Mouse (Mus musculus) heart, adult 2 months (tissue): ENCODE data around the gene Nxpe4. TPM values are rescaled to one million over a fixed set of nuclear protein-coding genes. Genes with fewer than 3 reads are reported as not detected.

Experiments used
- DNase-seq, 2 experiments: peaks; one replicate each; pipeline ENCODE4 v3.0.0; 2021
- H3K27ac ChIP-seq: fragments of 200-600 bp; 2 replicates; pipeline ENCODE4 v1.8.1; 2022
- H3K27me3 ChIP-seq: fragments of 200-500 bp; 2 replicates; pipeline ENCODE4 v1.6.1; 2012; ENCODE audit warnings: mild to moderate bottlenecking, low read length, inconsistent platforms, mixed read lengths; ENCODE audit not compliant: control insufficient read depth, insufficient read depth
- H3K36me3 ChIP-seq: fragments of 200-500 bp; 2 replicates; pipeline ENCODE4 v1.6.1; 2012; ENCODE audit warnings: low read length, inconsistent platforms; ENCODE audit not compliant: control insufficient read depth, insufficient read depth
- H3K4me1 ChIP-seq: fragments of 200-500 bp; 2 replicates; pipeline ENCODE4 v1.6.1; 2011; ENCODE audit warnings: low read length; ENCODE audit not compliant: control insufficient read depth, insufficient read depth
- H3K4me3 ChIP-seq: fragments of 200-600 bp; 2 replicates; pipeline ENCODE4 v1.8.1; 2022
- H3K79me2 ChIP-seq: fragments of 200-500 bp; replicated peaks from 2 replicates; pipeline ENCODE4 v1.6.1; 2012; ENCODE audit warnings: mild to moderate bottlenecking, inconsistent platforms, low read length, moderate library complexity, mixed read lengths; ENCODE audit not compliant: control insufficient read depth, insufficient read depth
- H3K9ac ChIP-seq: fragments of 200-500 bp; 2 replicates; pipeline ENCODE4 v1.6.1; 2012; ENCODE audit warnings: low read depth, mild to moderate bottlenecking, control low read depth, inconsistent platforms, low read length, mixed read lengths
- CTCF ChIP-seq: fragments of 200-600 bp; IDR thresholded peaks from 2 replicates; pipeline ENCODE4 v1.8.1; 2022; ENCODE audit warnings: antibody characterized with exemption, mild to moderate bottlenecking, moderate library complexity
- EP300 ChIP-seq: fragments of 200-500 bp; IDR thresholded peaks from 2 replicates; pipeline ENCODE4 v1.6.1; 2011; ENCODE audit warnings: low read depth, low read length, control low read depth; ENCODE audit not compliant: insufficient read depth
- POLR2A ChIP-seq: fragments of 200-500 bp; IDR thresholded peaks from 2 replicates; pipeline ENCODE4 v1.6.1; 2011; ENCODE audit warnings: mild to moderate bottlenecking, low read depth, low read length, control low read depth; ENCODE audit not compliant: insufficient read depth
- WGBS: fragments of 180-500 bp; shearing (Covaris S2); methylation state at CpG from one replicate; pipeline ENCODE4 v1.1.7; 2018; 5-methylcytosine and 5-hydroxymethylcytosine counted together
- intact Hi-C: fragments of 180-260 bp; cut with DNase I; formaldehyde crosslinking; loops from one replicate; pipeline ENCODE4 v1.15.1; 2025
- polyA plus RNA-seq: library from polyadenylated mRNA; depleted of rRNA; stranded (reverse); fragments of >200 nt; gene quantifications from 2 replicates; pipeline ENCODE4 v1.2.3, GENCODE M21; 2012
- total RNA-seq, 2 experiments: library from RNA; stranded (reverse); gene quantifications; 2 replicates each; pipeline ENCODE4 v1.2.3; 2021

Gene Nxpe4
- total and polyA plus RNA-seq, 3 experiments, result 2.9 to 7.8 (median 6.5) TPM

DNA sequence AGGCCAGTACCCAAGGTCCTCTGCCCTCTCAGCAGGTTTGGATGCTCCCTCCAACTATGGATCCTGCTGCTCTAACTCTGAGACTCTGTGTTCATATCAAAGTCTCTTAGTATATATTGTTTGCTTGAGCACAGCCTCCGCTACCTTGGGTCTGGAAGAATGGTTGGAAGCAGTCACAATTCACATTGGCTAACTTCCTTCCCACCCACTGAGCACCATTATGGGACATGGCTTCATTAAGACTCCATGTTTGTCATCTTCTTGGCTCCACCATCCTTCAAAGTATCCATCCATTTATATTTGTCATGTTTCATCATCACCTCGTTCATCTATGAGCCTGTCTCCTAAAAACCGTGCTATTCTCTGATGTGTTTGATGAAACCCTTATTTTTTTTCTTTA, 68.9 kb downstream of the Nxpe4 start:
- 83% methylated on average over 3 of the region's 3 CpGs for WGBS
- no peak for DNase-seq
- Histone ChIP-seq H3K36me3 (no peaks in the 10 kb centered on the region), H3K27ac (no peak overlapping the region), H3K4me3 (no peak overlapping the region), H3K9ac (no peak overlapping the region), H3K79me2 (no peaks in the 10 kb centered on the region), H3K27me3 (no peaks in the 10 kb centered on the region; the same call in 1 of the 2 replicates), H3K4me1 (no peaks in the 10 kb centered on the region)
- intact Hi-C loops, result no loop called here
- no peak for TF ChIP-seq CTCF
- TF ChIP-seq EP300, result no peak
- TF ChIP-seq POLR2A, result no peak

- intact Hi-C loops, result no loop called here
- 52% methylated on average over 6 of the region's 6 CpGs for WGBS
Measured at GRCm38 (mm10) chr9:48236455-48236854, 74.6 kb downstream of the Nxpe4 start.

DNA sequence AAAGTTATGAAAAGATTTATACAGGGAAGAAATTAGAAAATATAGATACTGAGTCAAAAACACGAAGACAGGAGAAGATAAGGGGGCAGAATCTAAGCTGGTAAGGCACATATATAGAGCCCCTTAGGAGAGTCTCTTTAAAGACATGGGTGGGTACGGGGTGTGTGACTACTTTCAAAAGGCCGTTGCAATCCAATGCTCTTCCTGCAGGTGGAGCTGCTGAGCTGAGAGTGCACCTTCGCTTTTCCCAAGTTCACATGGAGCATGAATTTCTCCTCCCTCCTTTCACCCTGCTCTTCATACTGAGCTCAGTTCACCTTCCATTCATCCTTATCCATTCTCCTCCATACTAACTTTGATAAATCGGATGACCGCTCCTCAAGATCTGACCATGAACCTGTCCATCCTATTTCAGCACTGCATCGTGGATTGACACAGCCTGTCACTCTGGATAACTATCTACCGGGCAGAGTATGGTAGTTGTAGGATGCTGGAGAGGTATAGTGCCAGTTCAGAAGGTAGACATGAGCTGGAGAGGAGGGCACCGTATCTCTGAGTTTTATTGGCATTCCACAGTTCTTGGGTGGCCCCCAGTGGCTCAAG, 76.4 kb downstream of the Nxpe4 start:
- intact Hi-C loops, result no loop called here
- H3K27me3 ChIP-seq, result no peaks in the 10 kb centered on the region; the same call in 1 of the 2 replicates

More at GRCm38 (mm10) chr9:48236455-48236854, 74.6 kb downstream of the Nxpe4 start:
- H3K36me3 ChIP-seq, result no peaks in the 10 kb centered on the region
- DNase-seq, result no peak
- no peaks in the 10 kb centered on the region for H3K4me1 ChIP-seq
- H3K27me3 ChIP-seq, result no peaks in the 10 kb centered on the region; the same call in 1 of the 2 replicates
- no peak overlapping the region for H3K9ac ChIP-seq
- no peak overlapping the region for H3K4me3 ChIP-seq
- H3K27ac ChIP-seq, result no peak overlapping the region
- no peak for TF ChIP-seq CTCF
- TF ChIP-seq POLR2A, result no peak
- no peak for TF ChIP-seq EP300
- H3K79me2 ChIP-seq, result no peaks in the 10 kb centered on the region

DNA sequence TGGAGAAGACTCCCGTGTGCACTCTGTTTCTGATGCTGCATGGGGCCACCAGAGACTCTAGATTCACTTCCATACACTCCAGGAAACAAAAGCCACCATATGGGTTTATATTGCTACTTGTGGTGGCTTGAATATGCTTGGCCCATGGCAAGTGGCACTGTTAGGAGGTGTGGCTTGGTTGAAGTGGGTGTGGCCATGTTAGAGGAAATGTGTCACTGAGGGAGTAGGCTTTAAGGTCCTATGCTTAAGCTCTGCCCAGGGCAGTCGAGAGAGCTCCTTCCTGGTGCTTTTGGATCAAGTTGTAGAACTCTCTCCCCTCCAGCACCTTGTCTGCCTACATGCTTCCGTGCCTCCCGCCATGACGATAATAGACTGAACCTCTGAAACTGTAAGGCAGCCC, 77.6 kb downstream of the Nxpe4 start:
- H3K27me3 ChIP-seq, result no peaks in the 10 kb centered on the region; the same call in 1 of the 2 replicates
- DNase-seq, result no peak
- TF ChIP-seq CTCF (no peak), EP300 (no peak), POLR2A (no peak)
- intact Hi-C loops, result no loop called here
- 81% methylated on average over 5 of the region's 5 CpGs for WGBS
- H3K9ac ChIP-seq, result no peak overlapping the region
- no peaks in the 10 kb centered on the region for H3K36me3 ChIP-seq
- no peaks in the 10 kb centered on the region for H3K4me1 ChIP-seq
- H3K27ac ChIP-seq, result no peak overlapping the region
- no peaks in the 10 kb centered on the region for H3K79me2 ChIP-seq
- H3K4me3 ChIP-seq, result no peak overlapping the region

More for the DNA sequence above, 76.4 kb downstream of the Nxpe4 start:
- Histone ChIP-seq H3K36me3 (no peaks in the 10 kb centered on the region), H3K27ac (no peak overlapping the region), H3K4me3 (no peak overlapping the region), H3K9ac (no peak overlapping the region), H3K4me1 (no peaks in the 10 kb centered on the region), H3K79me2 (no peaks in the 10 kb centered on the region)
- 80% methylated on average over 9 of the region's 9 CpGs for WGBS
- peak; percentile 9 to 46 for DNase-seq
- TF ChIP-seq CTCF, result peak; percentile 78
- no peak for TF ChIP-seq POLR2A

DNA sequence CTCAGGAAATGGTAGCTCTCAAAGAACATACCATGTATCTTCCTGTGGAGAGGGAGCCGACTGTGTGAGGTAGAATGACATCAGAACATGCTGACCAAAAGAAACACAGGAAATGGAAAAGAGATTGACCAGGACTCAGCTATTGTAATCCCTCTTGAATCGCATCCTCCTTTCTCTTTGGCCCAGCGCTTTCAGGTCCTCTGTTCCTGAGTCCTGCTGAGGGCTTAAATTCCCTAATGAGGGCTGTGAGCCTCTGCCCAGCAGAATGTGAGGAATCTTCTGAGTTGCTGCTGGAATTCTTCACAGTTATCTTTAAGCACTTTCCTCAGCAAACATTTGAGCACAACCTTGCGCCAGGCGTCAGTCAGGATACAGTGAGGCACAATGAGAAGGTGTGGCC, 78.6 kb downstream of the Nxpe4 start:
- Histone ChIP-seq H3K4me1 (no peaks in the 10 kb centered on the region), H3K9ac (no peak overlapping the region), H3K36me3 (no peaks in the 10 kb centered on the region), H3K4me3 (no peak overlapping the region), H3K27ac (no peak overlapping the region), H3K79me2 (no peaks in the 10 kb centered on the region), H3K27me3 (no peaks in the 10 kb centered on the region; the same call in 1 of the 2 replicates)
- TF ChIP-seq POLR2A, result no peak
- TF ChIP-seq EP300, result no peak
- TF ChIP-seq CTCF, result no peak
- intact Hi-C loops, result no loop called here
- 27% methylated on average over 5 of the region's 5 CpGs for WGBS
- DNase-seq, result no peak

DNA sequence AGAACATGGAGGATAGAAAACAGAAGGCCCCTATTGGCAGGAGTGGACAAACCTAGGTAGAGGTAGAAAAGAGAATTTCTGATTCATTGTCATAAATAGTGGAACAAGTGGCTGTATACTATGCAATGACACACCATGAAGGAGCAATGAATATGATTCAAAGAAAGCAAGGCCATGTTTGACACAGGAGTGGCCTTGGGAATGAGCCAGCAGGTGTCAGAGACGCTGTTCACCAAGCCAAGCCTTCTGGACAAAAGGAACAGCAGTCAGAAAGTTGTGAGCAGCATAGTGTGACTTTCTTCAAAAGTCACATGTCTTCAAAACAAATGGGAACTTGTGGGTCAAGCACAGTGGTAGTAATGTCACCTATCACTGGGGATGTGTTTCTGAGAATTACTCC, 80.0 kb downstream of the Nxpe4 start:
- Histone ChIP-seq H3K79me2 (no peaks in the 10 kb centered on the region), H3K27ac (no peak overlapping the region), H3K36me3 (no peaks in the 10 kb centered on the region), H3K9ac (no peak overlapping the region), H3K4me3 (no peak overlapping the region), H3K27me3 (no peaks in the 10 kb centered on the region), H3K4me1 (no peaks in the 10 kb centered on the region)
- 88% methylated on average over 1 of the region's 1 CpGs for WGBS
- no peak for DNase-seq
- intact Hi-C loops, result no loop called here
- TF ChIP-seq POLR2A, result no peak
- TF ChIP-seq CTCF, result no peak
- TF ChIP-seq EP300, result no peak
